8 mouse cellular contexts compared by ENCODE assay signal in genomic region chr13:98317911-98318310, GRCm38 (mm10). TPM values are rescaled to one million over a fixed set of nuclear protein-coding genes. Genes with fewer than 3 reads are reported as not detected.
DNase-seq lines count a peak whose midpoint lies in the region; ATAC-seq and TF ChIP-seq lines count a peak whose summit lies in the region.

No protein-coding gene starts in this region.

- peaks cover 32% of the 10 kb centered on the region for H3K36me3 ChIP-seq in erythroblast, embryonic 14.5 days (ENCODE audit: control insufficient read depth)
- peaks cover 11% of the 10 kb centered on the region for H3K36me3 ChIP-seq in liver, adult 2 months (ENCODE audit: control insufficient read depth, insufficient read depth, low read length)
- H3K36me3 ChIP-seq in hindbrain, embryonic 16.5 days (ENCODE audit: control insufficient read depth, insufficient read depth, low read length), result peaks cover 4% of the 10 kb centered on the region
- H3K36me3 ChIP-seq in midbrain, postnatal 0 days (ENCODE audit: insufficient read depth, low read length), result peaks cover 4% of the 10 kb centered on the region; the same call in 1 of the 2 replicates

- H3K4me3 ChIP-seq in erythroblast, embryonic 14.5 days (replicated peaks), result peak overlapping the region; percentile 88
- peak overlapping the region; percentile 19; the same call in 1 of the 2 replicates for H3K4me3 ChIP-seq in liver, adult 2 months (ENCODE audit: insufficient read depth, low read depth, low read length)
- no peak overlapping the region for H3K4me3 ChIP-seq in hindbrain, embryonic 16.5 days (ENCODE audit: low read length)
- H3K4me3 ChIP-seq in midbrain, postnatal 0 days (ENCODE audit: low read depth, low read length), result no peak overlapping the region

- no peak for TF ChIP-seq POLR2A in liver, adult 2 months (IDR thresholded peaks at IDR 0.05; ENCODE audit: extremely low read depth, insufficient read depth, low read length)

- no peak for TF ChIP-seq CTCF in liver, adult 2 months (IDR thresholded peaks at IDR 0.05; ENCODE audit: low read depth, low read length)
- no peak for TF ChIP-seq CTCF in midbrain, postnatal 0 days (IDR thresholded peaks at IDR 0.05)

- ATAC-seq in erythroblast, adult 5-6 weeks (replicated peaks; ENCODE audit: low FRiP score, poor library complexity, severe bottlenecking), result no peak
- no peak for ATAC-seq in hindbrain, embryonic 16.5 days
- no peak for ATAC-seq in midbrain, postnatal 0 days (ENCODE audit: low FRiP score)

- H3K9me3 ChIP-seq in erythroblast, embryonic 14.5 days (ENCODE audit: control insufficient read depth, low read length), result no peaks in the 10 kb centered on the region
- H3K9me3 ChIP-seq in hindbrain, embryonic 16.5 days (ENCODE audit: control insufficient read depth, low read length), result no peaks in the 10 kb centered on the region
- no peaks in the 10 kb centered on the region for H3K9me3 ChIP-seq in midbrain, postnatal 0 days (ENCODE audit: low read length)

- H3K79me2 ChIP-seq in liver, adult 2 months (ENCODE audit: control insufficient read depth, insufficient read depth, low read length), result peaks cover 14% of the 10 kb centered on the region

- peaks cover 19% of the 10 kb centered on the region for H3K4me1 ChIP-seq in erythroblast, embryonic 14.5 days (ENCODE audit: control insufficient read depth)
- H3K4me1 ChIP-seq in liver, adult 2 months (ENCODE audit: control insufficient read depth, insufficient read depth, low read length), result peaks cover 5% of the 10 kb centered on the region; the same call in 1 of the 2 replicates
- H3K4me1 ChIP-seq in hindbrain, embryonic 16.5 days (ENCODE audit: control insufficient read depth, insufficient read depth, low read depth, low read length), result peaks cover 19% of the 10 kb centered on the region
- H3K4me1 ChIP-seq in midbrain, postnatal 0 days (ENCODE audit: insufficient read depth, low read length), result no peaks in the 10 kb centered on the region

- peak overlapping the region; percentile 91 for H3K4me2 ChIP-seq in hindbrain, embryonic 16.5 days (ENCODE audit: low read length)
- peak overlapping the region; percentile 64 for H3K4me2 ChIP-seq in midbrain, postnatal 0 days (ENCODE audit: low read depth, low read length, poor library complexity, severe bottlenecking)

- WGBS in liver, adult 2 months, result 37% methylated on average over 6 of the region's 6 CpGs
- WGBS in hindbrain, embryonic 16.5 days, result 90% methylated on average over 6 of the region's 6 CpGs
- WGBS in midbrain, postnatal 0 days, result 91% methylated on average over 6 of the region's 6 CpGs

- no peak overlapping the region for H3K27ac ChIP-seq in liver, adult 2 months (replicated peaks; ENCODE audit: insufficient read depth, low read depth, low read length)
- H3K27ac ChIP-seq in hindbrain, embryonic 16.5 days (ENCODE audit: low read depth, low read length), result no peak overlapping the region
- no peak overlapping the region for H3K27ac ChIP-seq in midbrain, postnatal 0 days (ENCODE audit: low read depth, low read length)

- H3K9ac ChIP-seq in liver, adult 2 months (ENCODE audit: low read depth, low read length), result no peak overlapping the region
- H3K9ac ChIP-seq in hindbrain, embryonic 16.5 days (ENCODE audit: low read depth, low read length), result no peak overlapping the region
- H3K9ac ChIP-seq in midbrain, postnatal 0 days (replicated peaks; ENCODE audit: low read length, poor library complexity, severe bottlenecking), result no peak overlapping the region

- H3K27me3 ChIP-seq in erythroblast, embryonic 14.5 days (ENCODE audit: control insufficient read depth), result no peaks in the 10 kb centered on the region
- no peaks in the 10 kb centered on the region for H3K27me3 ChIP-seq in liver, adult 2 months (ENCODE audit: control insufficient read depth, insufficient read depth, low read length)
- H3K27me3 ChIP-seq in hindbrain, embryonic 16.5 days (replicated peaks; ENCODE audit: control insufficient read depth, insufficient read depth, low read length), result no peaks in the 10 kb centered on the region
- H3K27me3 ChIP-seq in midbrain, postnatal 0 days (ENCODE audit: insufficient read depth, low read length), result no peaks in the 10 kb centered on the region

- no peak for DNase-seq in liver, adult 2 months (ENCODE audit: extremely low read depth, low read depth, low spot score)
- DNase-seq in liver, result no peak
- DNase-seq in midbrain, postnatal 0 days (ENCODE audit: low spot score), result no peak
- no peak for DNase-seq in right cerebral cortex, postnatal 4 days
- DNase-seq in thymus, postnatal 14 days, result no peak

RNA-seq across cellular contexts. Expression of gene Btf3, which starts 1.1 kb away (rescaled TPM):
- polyA plus RNA-seq in erythroblast, embryonic 14.5 days (2012), result 12.9 and 15.8 TPM in 2 replicates
- total RNA-seq in erythroblast, adult 5-6 weeks (2015; ENCODE audit: low replicate concordance), result 325 and 335 TPM in 2 replicates
- 314 and 425 TPM in 2 replicates for total RNA-seq in erythroblast, adult 5-6 weeks (2017; ENCODE audit: low replicate concordance)
- 233 and 247 TPM in 2 replicates for total RNA-seq in liver, adult 2 months (2014; rRNA removed)
- polyA plus RNA-seq in liver, adult 2 months (2012; rRNA removed), result 67.6 and 73.3 TPM in 2 replicates
- 428 and 449 TPM in 2 replicates for polyA plus RNA-seq in hindbrain, embryonic 16.5 days (2015; fragmentation: Nextera tagmentation; extraction: Ambion mirVana)
- 269 and 303 TPM in 2 replicates for total RNA-seq in midbrain, postnatal 0 days (2014; rRNA removed)
- polyA plus RNA-seq in midbrain, postnatal 0 days (2015; fragmentation: Nextera tagmentation; extraction: Ambion mirVana), result 441 and 472 TPM in 2 replicates

RNA-seq across cellular contexts. Expression of gene Foxd1, which starts 36.1 kb away (rescaled TPM):
- not detected in 2 replicates for polyA plus RNA-seq in erythroblast, embryonic 14.5 days (2012)
- total RNA-seq in erythroblast, adult 5-6 weeks (2015; ENCODE audit: low replicate concordance), result not detected in 2 replicates
- total RNA-seq in erythroblast, adult 5-6 weeks (2017; ENCODE audit: low replicate concordance), result not detected in 2 replicates
- total RNA-seq in liver, adult 2 months (2014; rRNA removed), result not detected in 2 replicates
- polyA plus RNA-seq in liver, adult 2 months (2012; rRNA removed), result not detected in 2 replicates
- polyA plus RNA-seq in hindbrain, embryonic 16.5 days (2015; fragmentation: Nextera tagmentation; extraction: Ambion mirVana), result 0.43 and 0.75 TPM in 2 replicates
- total RNA-seq in midbrain, postnatal 0 days (2014; rRNA removed), result 2.4 and 2.5 TPM in 2 replicates
- polyA plus RNA-seq in midbrain, postnatal 0 days (2015; fragmentation: Nextera tagmentation; extraction: Ambion mirVana), result 0.59 and 0.74 TPM in 2 replicates

RNA-seq across cellular contexts. Expression of gene Gm21976, which starts 38.2 kb away (rescaled TPM):
- polyA plus RNA-seq in erythroblast, embryonic 14.5 days (2012), result not detected in 2 replicates
- not detected in 2 replicates for total RNA-seq in erythroblast, adult 5-6 weeks (2015; ENCODE audit: low replicate concordance)
- total RNA-seq in erythroblast, adult 5-6 weeks (2017; ENCODE audit: low replicate concordance), result not detected in 2 replicates
- total RNA-seq in liver, adult 2 months (2014; rRNA removed), result not detected in 2 replicates
- not detected in 2 replicates for polyA plus RNA-seq in liver, adult 2 months (2012; rRNA removed)
- 0.32 TPM in 1 of 2 replicates, not detected in the other for polyA plus RNA-seq in hindbrain, embryonic 16.5 days (2015; fragmentation: Nextera tagmentation; extraction: Ambion mirVana)
- total RNA-seq in midbrain, postnatal 0 days (2014; rRNA removed), result 3.0 TPM in 1 of 2 replicates, not detected in the other
- not detected in 2 replicates for polyA plus RNA-seq in midbrain, postnatal 0 days (2015; fragmentation: Nextera tagmentation; extraction: Ambion mirVana)

RNA-seq across cellular contexts. Expression of gene Ankra2, which starts 55.0 kb away (rescaled TPM):
- polyA plus RNA-seq in erythroblast, embryonic 14.5 days (2012), result 0.93 and 1.0 TPM in 2 replicates
- total RNA-seq in erythroblast, adult 5-6 weeks (2015; ENCODE audit: low replicate concordance), result 4.6 and 13.8 TPM in 2 replicates
- 7.1 and 7.9 TPM in 2 replicates for total RNA-seq in erythroblast, adult 5-6 weeks (2017; ENCODE audit: low replicate concordance)
- total RNA-seq in liver, adult 2 months (2014; rRNA removed), result 11.1 and 12.8 TPM in 2 replicates
- 6.1 and 6.4 TPM in 2 replicates for polyA plus RNA-seq in liver, adult 2 months (2012; rRNA removed)
- polyA plus RNA-seq in hindbrain, embryonic 16.5 days (2015; fragmentation: Nextera tagmentation; extraction: Ambion mirVana), result 62.8 and 63.9 TPM in 2 replicates
- 81.8 and 102 TPM in 2 replicates for total RNA-seq in midbrain, postnatal 0 days (2014; rRNA removed)
- polyA plus RNA-seq in midbrain, postnatal 0 days (2015; fragmentation: Nextera tagmentation; extraction: Ambion mirVana), result 102 and 109 TPM in 2 replicates

RNA-seq across cellular contexts. Expression of gene Utp15, which starts 55.1 kb away (rescaled TPM):
- 0.05 and 0.23 TPM in 2 replicates for polyA plus RNA-seq in erythroblast, embryonic 14.5 days (2012)
- 2.3 and 8.6 TPM in 2 replicates for total RNA-seq in erythroblast, adult 5-6 weeks (2015; ENCODE audit: low replicate concordance)
- 7.9 and 9.6 TPM in 2 replicates for total RNA-seq in erythroblast, adult 5-6 weeks (2017; ENCODE audit: low replicate concordance)
- 6.4 and 7.7 TPM in 2 replicates for total RNA-seq in liver, adult 2 months (2014; rRNA removed)
- polyA plus RNA-seq in liver, adult 2 months (2012; rRNA removed), result 2.4 and 2.5 TPM in 2 replicates
- polyA plus RNA-seq in hindbrain, embryonic 16.5 days (2015; fragmentation: Nextera tagmentation; extraction: Ambion mirVana), result 27.0 and 32.2 TPM in 2 replicates
- 24.7 and 35.2 TPM in 2 replicates for total RNA-seq in midbrain, postnatal 0 days (2014; rRNA removed)
- polyA plus RNA-seq in midbrain, postnatal 0 days (2015; fragmentation: Nextera tagmentation; extraction: Ambion mirVana), result 24.1 and 26.0 TPM in 2 replicates

Comparison
In these comparisons a context has a peak if more than half of its experiments do, and no peak if none do; other contexts are left out.
1. H3K4me3 ChIP-seq: peak in erythroblast, embryonic 14.5 days (single experiment) and liver, adult 2 months (single experiment); none in hindbrain, embryonic 16.5 days (single experiment) and midbrain, postnatal 0 days (single experiment).